Mouse (Mus musculus): Measurements from ENCODE around the gene Gm6525.

The Gm6525 gene

DNA sequence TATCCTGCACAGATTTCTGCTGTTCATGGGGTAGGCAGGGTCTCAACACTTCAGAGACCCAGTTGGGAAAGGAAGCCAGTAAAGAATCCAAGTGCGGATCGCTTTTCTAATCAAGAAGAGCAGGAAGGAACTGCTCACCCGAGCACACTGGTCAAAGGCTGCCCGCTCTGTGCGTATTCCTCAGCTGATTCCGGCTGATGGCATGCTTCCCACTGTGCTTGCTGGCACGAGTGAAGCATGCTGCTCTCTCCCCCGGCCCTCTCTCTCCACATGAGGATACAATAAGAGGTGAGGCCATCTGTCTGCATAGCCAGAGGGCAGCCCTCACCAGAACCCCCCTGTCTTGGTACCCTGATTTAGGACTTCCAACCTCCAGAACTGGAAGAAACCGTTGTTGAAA lies 41.3 kb downstream of the Gm6525 start:
- peak; percentile 93 for DNase-seq

DNA sequence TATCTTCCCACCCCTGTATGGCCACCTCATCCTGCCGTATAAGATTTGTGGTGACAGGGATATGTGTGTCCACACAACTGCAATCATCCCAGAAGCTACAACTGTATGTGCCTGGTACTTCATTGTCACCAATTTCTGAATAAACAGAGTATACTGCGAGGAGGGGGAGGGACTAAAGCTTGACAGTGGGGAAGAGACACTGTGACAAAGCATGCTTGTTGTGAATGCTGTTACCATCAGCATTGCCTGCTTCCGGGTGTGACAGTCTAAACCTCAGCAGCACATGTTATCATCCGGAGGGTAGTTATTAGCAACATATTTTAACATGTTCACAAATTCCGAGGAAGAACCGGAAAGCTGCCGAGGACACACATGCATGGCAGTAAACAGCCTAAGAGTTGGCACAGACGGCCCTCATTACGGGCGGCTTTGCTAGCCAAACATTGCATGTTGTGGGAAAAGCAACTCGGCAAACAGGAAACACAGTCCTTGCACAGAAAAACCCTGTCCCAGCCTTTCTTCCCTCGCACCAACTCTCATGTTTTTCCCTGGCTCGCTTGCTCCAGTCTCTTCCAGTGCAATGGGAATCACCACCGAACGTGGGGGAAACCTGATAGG lies 41.9 kb downstream of the Gm6525 start:
- DNase-seq = peak; percentile 56

DNA sequence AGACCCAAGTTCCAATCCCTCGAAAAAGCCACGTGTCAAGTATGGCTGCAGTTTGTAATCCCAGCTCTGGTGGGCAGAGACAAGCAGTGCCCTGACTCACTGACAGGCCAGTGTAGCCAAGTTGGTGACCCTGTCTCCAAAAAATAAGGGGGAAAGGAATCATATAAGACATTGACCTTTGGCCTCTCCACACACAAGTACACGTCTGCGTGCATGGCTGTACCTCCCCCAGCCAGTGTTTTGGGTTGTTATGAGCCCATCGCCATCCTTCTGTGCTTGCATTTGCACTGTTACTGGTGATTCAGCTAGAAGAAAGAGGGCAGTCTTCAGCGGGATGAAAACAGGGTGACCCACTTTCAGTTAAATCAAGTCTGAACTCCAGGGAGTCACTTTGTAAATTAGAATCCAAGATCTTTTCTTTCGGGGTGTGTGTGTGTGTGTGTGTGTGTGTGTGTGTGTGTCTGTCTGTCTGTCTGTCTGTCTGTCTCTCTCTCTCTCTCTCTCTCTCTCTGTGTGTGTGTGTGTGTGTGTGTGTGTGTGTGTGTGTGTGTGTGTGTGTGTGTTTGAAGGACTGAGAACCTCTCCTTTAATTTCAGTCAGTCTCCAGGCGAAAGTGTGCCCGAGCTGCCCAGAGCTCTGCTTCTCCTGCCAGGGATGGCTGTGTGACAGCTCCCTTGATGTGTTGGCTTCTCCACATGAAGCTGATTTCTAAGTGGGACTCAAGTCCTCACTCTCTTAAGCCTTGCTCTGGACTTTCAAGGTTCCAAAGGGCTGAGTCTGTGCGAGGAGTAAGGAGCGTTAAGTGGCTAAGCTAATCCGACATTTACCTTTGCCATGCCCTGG lies 43.4 kb downstream of the Gm6525 start:
- DNase-seq = peak; percentile 58

DNA sequence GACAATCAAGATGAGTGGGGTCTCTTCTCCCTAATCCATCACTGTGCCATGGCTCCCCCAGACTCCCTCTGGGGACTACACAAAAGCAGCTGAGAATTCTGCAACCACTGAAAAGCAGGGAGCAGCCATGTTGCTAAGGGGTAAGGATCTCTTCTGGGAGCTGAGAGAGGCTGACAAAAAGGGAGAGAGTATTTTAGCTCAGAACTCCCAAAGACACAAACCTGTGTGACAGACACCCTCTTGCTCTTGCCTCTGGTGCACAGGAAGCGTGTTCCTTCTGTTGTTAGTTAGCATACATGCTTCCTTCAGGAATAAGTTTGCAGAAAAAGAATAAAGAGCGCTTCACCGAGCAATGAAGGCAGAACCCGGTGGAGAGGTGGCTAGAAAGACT lies 44.1 kb downstream of the Gm6525 start:
- DNase-seq = no peak

DNA sequence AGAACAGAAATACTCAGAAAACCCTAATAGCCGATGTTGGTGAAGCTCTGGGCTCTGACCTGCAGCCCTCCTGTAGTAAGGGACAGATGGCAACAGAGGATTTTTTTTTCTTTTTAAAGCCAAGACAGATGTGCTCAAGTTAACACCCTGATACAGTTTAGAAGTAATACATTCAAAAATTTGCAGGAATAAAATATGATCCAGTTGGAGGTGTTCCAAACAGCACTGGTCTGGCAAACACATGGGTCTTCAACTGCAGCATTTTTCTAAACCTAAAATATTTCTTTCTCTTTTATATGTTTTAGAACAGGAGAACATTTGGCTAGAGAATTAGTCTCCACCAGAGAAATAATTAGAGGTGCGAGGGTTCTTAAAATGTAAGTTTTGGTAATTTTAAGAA lies 44.6 kb downstream of the Gm6525 start:
- DNase-seq = no peak

DNA sequence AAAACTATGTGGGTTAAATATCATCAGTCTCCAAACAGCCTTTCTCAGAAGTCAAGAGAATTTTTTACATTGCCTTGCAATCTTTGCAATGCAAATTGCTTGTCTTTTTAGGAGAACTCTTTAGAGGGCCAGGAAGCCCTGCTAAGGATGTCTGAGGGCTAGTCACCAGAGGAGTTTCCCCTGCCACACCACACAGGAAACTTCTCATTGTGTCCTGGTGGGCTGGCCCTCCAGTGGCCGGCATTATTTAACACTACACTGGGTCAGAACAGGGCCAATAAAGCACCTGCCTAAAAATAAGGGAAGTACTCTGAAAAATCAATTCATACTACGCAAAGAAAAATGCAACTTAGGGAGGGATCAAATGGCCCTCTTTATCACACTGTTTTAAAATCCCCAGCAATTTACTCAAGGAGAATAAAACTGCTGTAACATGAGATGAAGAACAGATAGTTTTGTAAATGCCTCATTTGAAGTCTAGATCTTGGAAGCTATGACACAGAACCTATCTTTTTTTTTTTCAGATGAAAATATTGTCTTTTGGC lies 45.3 kb downstream of the Gm6525 start:
- no peak for DNase-seq

DNA sequence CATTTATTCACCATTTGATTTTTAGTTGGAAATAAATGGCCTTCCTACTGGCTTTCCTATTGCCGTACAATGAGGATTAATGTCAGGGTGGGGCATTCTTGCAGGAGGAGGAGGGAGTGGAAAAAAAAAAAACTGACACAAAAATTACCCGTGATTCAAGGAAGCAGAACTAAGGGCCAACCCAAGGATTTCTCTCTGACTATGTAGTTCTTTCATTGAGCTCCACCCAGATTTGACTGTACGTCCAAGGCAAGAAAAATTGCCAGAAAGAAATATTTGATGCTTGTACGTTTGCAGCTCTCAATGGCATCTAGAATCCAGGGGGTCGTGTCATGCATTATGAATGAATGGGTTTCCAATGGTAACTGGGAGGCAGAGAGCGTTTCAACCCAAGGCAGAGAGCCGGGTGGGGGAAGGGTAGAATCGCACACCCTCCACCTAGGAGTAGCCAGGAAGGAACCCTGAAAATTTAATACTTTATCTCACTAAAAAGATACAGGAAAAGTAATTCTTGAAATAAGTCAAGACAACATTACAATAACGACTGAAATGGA lies 45.9 kb downstream of the Gm6525 start:
- peak; percentile 60 for DNase-seq

DNA sequence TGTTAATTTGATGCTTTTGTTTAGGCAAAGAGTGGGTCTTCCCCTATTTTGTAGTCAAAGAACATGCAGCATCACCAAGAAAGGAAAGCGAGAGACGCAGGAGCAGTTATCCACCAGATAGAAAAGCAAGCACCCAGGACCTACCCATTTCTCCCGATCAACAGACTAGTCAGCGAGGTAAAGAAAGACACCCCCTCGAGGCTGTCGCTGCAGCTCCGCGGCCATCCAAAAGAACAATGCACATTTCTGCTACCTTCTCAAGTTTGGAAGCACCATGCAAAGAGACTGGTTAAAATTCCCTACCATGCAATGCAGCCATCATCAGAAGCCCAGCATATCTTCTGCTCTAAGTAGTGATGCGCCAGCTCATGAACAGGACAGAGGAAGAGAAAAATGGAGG lies 46.4 kb downstream of the Gm6525 start:
- DNase-seq = no peak

DNA sequence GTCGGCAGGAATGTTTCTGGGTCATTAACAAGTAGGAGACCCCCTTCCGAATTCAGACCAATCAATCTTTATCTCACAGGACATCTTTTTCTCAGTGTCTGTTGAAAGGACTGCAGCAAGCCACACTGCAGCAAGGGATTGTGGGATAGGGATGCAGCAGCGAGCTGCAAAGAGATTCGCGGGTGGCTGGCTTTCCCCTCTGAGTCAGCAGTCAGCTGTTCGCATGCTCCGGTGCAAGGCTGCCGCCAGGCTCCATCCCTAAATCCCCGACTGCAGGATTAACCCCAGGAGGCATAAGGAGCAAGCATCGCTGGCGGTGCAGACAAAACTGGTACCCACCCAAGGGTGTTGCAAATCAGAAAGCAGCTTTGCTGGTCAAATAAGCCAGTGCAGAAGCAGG lies 46.8 kb downstream of the Gm6525 start:
- peak; percentile 87 for DNase-seq

Measured in cerebellum, adult 9-11 months (tissue).